Mouse (Mus musculus): ENCODE results near the gene Zfp872.

DNA sequence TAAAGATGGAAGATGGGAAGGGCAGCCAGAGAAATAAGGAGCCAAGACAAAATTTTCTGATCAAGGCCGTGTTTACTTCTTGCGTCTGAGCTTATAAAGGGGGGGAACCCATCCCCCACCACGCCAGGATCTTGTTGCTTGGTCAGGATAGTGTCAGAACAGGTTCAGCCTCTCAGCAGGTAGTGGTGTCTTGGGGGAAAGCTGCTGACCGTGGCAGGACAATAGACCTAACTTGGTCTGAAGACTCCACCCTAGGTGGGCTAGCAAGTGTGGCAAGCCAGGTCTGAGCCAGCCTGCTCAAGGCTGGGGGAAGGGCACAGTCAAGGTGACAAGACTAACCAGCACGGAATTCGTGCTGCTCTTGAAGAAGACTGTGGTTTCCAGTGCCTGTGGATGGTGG, 26.6 kb upstream of the Zfp872 start:
- no peak for TF ChIP-seq CTCF (IDR thresholded peaks at IDR 0.05; ENCODE audit: insufficient read depth, low read length)
- no peak for TF ChIP-seq POLR2A (IDR thresholded peaks at IDR 0.05; ENCODE audit: borderline replicate concordance, extremely low read depth, low read depth, low read length)
